Mouse (Mus musculus) left cerebral cortex, postnatal 14 days (tissue): ENCODE data around the gene Prrx2. TPM values are rescaled to one million over a fixed set of nuclear protein-coding genes. Genes with fewer than 3 reads are reported as not detected.
"Not testable (repeated sequence)": the region's sequence is repeated elsewhere in the genome, so short reads cannot be mapped to it uniquely, and the experiment has no call there.

Experiments used
- DNase-seq, 2 experiments: peaks; one replicate each; pipeline ENCODE4 v3.0.0; 2021 to 2022; ENCODE audit warnings: low spot score in 2 of 2, mixed read lengths in 1 of 2
- intact Hi-C: fragments of 180-260 bp; cut with DNase I; formaldehyde crosslinking; loops from one replicate; pipeline ENCODE4 v1.15.1; 2025
- total RNA-seq, 2 experiments: library from RNA; stranded (reverse); gene quantifications; 2 replicates each; pipeline ENCODE4 v1.2.3; 2021

Gene Prrx2
- total RNA-seq, 2 experiments from 2014 or later = 2.3 to 3.3 TPM

DNA sequence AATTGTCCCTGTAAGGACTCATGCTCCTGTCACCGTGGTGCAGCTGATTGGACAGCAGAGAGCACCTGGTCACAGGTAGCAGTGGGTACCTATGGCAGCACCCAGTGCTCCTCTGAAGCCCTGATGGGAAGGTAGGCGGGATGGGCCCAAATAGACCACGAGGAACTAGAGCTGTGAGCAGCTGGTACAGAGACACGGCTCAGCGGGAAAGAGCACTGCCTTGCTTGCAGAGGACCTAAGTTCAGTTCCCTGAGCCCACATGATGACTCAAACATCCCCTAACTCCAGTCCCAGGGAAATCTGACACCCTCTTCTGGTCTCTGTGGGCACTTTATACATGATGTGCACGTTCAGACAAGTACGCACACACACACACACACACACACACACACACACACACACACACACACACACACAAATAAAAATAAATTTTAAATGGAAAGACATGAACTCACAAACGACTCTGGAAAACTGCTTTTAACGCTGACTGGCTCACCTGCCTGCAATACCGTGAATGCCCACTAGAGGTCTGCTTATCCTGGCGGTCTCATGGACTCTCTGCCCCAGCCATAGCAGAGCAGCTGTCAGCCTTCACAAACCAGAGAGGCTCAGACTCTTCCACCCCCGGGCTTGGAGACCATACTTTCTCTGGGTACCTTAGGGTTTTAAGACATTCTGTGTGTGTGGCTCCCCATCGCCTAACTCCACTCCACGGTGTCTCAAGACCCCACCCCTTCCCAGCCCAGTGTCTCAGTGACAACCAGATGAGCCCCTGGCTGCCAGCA lies 93.3 kb downstream of the Prrx2 start:
- peak; percentile 84 to 89 for DNase-seq
- intact Hi-C loops = no loop called here

GRCm38 (mm10) chr2:30928893-30929482 lies 94.2 kb downstream of the Prrx2 start:
- intact Hi-C loops = no loop called here

DNA sequence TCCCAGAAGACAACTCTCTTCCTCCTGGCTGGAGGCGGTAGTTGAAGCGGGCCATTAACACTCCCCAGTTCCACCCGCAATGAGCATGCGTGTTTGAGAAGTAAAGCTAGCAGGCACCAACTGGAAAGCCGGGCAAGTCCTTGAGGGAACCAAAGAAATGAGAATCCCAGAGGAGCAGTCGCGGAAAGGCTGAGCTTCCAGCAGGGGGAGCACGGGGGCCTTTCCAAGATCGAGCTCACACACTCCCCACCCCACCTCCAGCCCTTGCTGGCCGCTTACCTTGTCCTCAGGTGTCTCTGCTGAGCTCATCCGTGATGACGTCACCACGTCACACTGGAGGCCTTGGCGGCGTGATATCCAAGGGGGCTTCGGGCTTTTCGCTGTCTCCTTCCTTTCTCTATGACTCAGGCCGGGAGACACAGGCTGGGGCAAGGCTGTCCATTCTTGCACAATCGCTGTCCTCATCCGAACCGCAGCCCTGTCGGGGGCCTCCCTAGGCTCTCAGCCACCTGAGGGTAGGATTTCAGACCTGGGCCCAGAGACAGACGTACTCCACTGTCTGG lies 94.8 kb downstream of the Prrx2 start, which contains the start of gene Ptges:
Gene Ptges, minus strand, starts transcription at position 381 of the 563 bp plus-strand sequence.
- DNase-seq = peak; percentile 79 to 86
- intact Hi-C loops = loop anchor here (5.0 kb wide), 2 partner anchors 97 to 492 kb away; partner anchors contain the start of genes Asb6 and Prrx2

More at GRCm38 (mm10) chr2:30928893-30929482, 94.2 kb downstream of the Prrx2 start:
- no peak for DNase-seq

GRCm38 (mm10) chr2:30930846-30931245 lies 96.1 kb downstream of the Prrx2 start:
- not testable (repeated sequence) for DNase-seq
- intact Hi-C loops = loop anchor here (5.0 kb wide), 2 partner anchors 99 to 494 kb away; partner anchors contain the start of genes Asb6 and Prrx2

Other genes starting within 250 kb of the Prrx2 start
- gene Cstad, start 239.9 kb upstream of the Prrx2 start, total RNA-seq = 1 to 10 TPM; 3.4 to 4.5 TPM
- gene 1700001O22Rik, start 31.3 kb upstream of the Prrx2 start, total RNA-seq = 1 to 10 TPM; 2.4 to 3.6 TPM
- gene Ntmt1, start 27.1 kb upstream of the Prrx2 start, total RNA-seq = 10 to 100 TPM; 39.6 to 40.7 TPM
- gene Asb6, start 4.6 kb upstream of the Prrx2 start, total RNA-seq = 10 to 100 TPM; 30.7 to 35.9 TPM
- gene Ptges, start 94.9 kb downstream of the Prrx2 start, total RNA-seq = 1 to 10 TPM; 3.8 to 4.9 TPM
- gene Tor1b, start 118.0 kb downstream of the Prrx2 start, total RNA-seq = 10 to 100 TPM; 31.6 to 34.6 TPM
- 10 to 100 TPM; 42.6 to 45.7 TPM for gene Tor1a, start 133.0 kb downstream of the Prrx2 start, total RNA-seq
- 10 to 100 TPM; 56.9 TPM for gene BC005624, start 147.2 kb downstream of the Prrx2 start, total RNA-seq
- gene Usp20, start 147.3 kb downstream of the Prrx2 start, total RNA-seq = 10 to 100 TPM; 60.5 to 66.1 TPM